Mouse (Mus musculus): ENCODE results near the gene Il31.
A peak's percentile ranks its signal among the peaks of the same experiment; 100 is the strongest.
"Not testable (repeated sequence)": the region's sequence is repeated elsewhere in the genome, so short reads cannot be mapped to it uniquely, and the experiment has no call there.

Gene Il31

DNA sequence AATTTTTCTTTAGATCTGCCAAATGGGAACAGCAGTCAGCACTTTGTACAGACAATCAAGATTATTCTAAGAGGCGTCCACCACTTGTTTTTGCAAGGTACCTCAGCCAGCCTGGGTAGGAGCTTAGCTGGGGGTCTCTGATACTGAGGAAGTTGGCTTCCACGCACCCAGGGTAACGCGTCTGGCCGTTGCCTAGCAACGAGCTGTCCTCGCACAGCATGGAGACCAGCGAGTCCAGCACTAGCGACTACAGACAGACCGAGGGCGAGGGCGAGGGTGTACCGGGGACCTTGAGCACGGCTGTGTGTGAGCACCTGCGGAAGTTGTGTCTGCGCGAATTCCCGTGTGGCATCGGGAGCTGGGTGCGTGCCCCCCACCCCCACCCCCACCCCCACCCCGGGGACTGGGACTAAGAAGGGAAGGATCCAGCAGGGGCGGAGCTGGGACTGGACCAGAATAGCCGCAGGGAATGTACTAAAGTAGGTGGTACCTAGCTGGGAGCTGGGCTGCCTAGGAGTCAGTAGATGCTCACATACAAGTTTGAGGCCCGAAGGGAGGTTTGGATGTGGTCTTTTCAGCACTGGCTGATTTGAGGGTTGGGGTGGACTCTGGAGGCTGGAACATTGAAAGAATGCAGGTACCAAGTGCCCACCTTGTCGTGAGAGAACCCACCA lies at the start of gene Il31, which contains the start of gene Lrrc43:
TSS of gene Il31 (minus strand) at position 378 of the 674 bp plus-strand sequence.
TSS of gene Lrrc43 (plus strand) at position 194 of the 674 bp plus-strand sequence.
- DNase-seq (ENCODE audit: inconsistent age in 2 of 2, low spot score in 1 of 2): no peak

DNA sequence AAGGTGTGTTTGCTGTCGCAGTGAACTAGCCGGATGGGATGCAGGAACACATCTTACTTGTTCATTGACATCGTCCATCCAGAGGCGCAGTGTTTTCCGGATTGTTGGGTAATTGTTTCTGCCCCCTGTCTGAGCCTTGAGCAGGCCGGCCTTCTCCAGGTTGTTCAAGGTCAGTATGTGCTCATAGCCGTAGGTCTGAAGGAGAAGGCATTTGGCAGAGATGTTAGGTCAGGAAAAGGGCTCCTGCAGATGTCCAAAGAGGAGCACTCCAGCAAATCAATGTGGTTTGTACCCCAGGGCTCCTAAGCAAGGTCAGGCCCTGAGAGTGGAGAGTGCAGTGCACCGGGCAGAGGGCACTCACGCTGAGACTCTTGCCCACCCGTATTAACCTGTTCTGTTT lies 44.5 kb upstream of the Il31 start:
- peak; percentile 63 to 81 for DNase-seq (ENCODE audit: inconsistent age in 2 of 2, low spot score in 1 of 2)

- peak; percentile 4 to 17 for DNase-seq (ENCODE audit: inconsistent age in 2 of 2, low spot score in 1 of 2)
These were observed 40.8 kb upstream of the Il31 start for GRCm38 (mm10) chr5:123530056-123530455.

DNA sequence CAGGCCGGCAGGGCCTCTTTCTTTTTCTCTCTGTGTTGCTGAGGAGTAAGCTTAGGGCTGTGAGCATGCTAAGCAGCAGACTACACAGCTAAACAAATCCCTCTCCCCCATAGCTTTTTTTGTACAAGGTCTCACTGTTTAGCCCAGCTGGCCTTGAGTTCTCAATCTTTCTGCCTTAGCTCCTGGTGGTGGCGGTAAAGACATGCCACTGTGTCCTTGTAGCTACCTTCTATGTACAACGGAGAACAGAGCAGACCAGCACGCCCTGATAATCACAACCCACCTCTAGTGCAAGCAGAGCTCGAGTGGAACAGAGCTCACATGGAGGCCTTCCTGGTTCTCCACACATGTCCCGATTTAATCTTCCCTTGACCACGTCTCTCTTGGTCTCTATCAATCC lies 39.4 kb upstream of the Il31 start:
- peak; percentile 48 to 75 for DNase-seq (ENCODE audit: inconsistent age in 2 of 2, low spot score in 1 of 2)

DNA sequence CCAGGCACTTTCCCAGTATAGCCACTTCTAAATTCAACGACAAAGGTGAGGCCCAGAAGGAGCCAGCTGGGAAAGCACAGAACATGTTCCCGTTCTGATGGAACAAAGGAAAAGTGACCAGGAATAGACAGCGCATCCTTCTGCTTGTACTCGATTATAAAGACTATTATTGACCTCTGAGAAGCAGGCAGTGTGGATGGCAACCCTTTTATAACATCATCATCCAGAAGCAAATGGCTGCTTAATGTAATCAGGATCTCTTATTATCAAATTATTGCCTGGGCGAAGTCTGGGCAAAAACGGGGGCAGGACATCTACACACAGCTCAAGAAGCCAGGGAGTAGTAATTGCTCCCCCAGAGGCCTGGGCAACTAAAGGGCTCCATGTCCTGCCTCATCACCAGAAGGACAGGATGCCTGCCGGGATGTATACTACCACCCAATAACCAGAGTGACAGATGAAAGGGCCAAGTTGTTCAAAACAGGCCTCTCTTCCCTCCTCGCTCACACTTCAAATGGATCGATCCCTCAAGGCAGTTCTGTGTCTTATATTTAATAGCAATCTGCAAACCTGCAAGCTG lies 36.7 kb upstream of the Il31 start:
- peak in 1 of 2 experiments; percentile 19 for DNase-seq (ENCODE audit: inconsistent age in 2 of 2, low spot score in 1 of 2)

DNA sequence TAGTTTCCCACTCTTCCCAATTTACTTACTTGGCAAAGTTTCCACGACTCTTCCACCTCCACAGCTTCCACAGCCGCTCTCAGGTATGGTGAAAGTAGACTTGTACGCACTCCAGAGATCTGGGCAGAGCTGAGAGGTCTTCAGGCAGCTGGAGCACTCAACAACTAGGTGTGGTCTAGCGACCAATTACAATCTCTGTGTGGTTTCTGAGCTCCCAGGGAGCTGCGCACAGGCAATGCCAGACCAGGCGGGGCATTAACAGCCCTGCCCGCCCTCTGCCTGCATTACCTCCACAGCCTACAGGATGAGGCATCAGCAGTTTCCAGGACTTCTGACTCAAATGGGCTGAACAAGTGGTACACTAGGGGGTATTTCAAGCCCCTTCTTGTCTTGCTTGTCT lies 36.0 kb upstream of the Il31 start, which contains the start of gene Gm49027:
TSS of gene Gm49027 (minus strand) at position 208 of the 400 bp plus-strand sequence.
- DNase-seq (ENCODE audit: inconsistent age in 2 of 2, low spot score in 1 of 2): peak in 1 of 2 experiments; percentile 34

DNA sequence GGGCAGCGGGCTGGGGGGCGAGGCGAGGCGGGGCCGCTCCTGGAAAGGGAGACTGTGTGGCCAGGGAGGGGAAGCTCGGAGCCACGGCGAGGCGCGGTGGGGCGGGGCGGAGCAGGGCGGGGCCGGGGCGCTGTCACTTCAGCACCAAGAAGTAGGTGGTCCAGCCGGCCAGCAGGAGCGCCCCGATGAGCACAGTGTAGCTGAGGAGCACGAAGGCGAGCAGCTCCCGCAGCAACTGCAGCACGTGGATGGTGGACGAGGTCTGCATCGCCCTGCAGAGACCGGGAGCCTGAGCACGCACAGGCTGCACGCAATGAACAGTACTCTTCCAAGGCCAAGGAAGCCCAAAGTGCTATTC lies 35.1 kb upstream of the Il31 start:
- no peak for DNase-seq (ENCODE audit: inconsistent age in 2 of 2, low spot score in 1 of 2)

DNA sequence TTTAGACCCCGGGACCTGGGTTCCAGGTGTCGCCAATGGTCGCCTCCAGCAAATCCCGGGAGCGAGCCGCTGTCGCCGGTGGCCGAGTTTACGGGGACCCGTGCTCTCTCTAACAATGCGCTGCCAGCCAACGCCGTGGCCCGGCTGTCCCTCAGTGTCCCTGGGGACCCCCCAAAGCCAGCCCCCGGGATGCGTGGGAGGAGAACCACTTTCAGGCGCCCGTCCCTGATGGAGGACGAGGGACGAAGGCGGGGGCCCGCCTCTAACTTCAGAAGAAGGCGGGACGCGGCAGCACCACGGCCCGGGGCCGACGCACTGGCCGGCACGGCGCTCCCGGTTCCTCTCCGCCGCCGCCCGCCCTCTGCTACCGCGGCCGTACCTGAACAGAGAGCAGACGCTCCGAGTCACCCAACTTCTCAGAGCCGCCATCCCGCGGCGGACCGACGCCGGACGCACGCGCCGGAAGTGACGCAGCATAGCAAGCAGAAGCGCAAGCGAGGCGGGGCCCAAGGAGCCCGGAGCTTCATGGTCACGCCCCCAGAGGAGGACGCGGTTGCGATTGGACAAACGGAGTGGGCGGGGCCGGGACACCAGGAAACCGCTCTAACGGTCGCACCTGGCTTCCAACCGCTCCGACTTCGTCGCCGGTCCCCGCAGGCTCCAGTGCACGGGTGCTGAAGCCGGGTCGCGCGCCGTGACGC lies 34.6 kb upstream of the Il31 start, which contains the start of gene Diablo:
TSS of gene Diablo (minus strand) at position 485 of the 701 bp plus-strand sequence.
- DNase-seq (ENCODE audit: inconsistent age in 2 of 2, low spot score in 1 of 2): peak; percentile 99 to 100

- no peak for DNase-seq (ENCODE audit: inconsistent age in 2 of 2, low spot score in 1 of 2)
These were observed 32.9 kb upstream of the Il31 start for GRCm38 (mm10) chr5:123522166-123522565.

- DNase-seq (ENCODE audit: inconsistent age in 2 of 2, low spot score in 1 of 2): no peak
These were observed 32.3 kb upstream of the Il31 start for GRCm38 (mm10) chr5:123521621-123522020.

DNA sequence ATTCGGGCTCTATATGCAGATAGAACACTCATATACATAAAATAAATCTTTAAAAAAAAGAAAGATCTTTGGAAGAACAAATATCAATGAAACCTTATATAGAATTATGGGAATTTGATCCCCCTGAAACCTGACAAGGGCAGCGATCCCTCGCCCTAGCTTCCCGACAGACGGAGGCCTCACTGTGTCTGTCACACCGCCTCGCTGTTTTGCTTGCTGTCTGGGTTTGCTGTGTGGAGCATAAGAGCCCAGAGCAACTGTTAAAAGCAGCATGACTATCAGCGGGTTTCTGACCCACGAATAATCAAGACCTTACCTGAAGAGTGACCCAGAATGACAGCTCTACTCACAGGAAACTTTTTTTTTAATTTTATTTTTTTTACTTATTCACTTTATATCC lies 31.4 kb upstream of the Il31 start:
- no peak for DNase-seq (ENCODE audit: inconsistent age in 2 of 2, low spot score in 1 of 2)

- no peak for DNase-seq (ENCODE audit: inconsistent age in 2 of 2, low spot score in 1 of 2)
These were observed 25.6 kb upstream of the Il31 start for GRCm38 (mm10) chr5:123514871-123515270.

DNA sequence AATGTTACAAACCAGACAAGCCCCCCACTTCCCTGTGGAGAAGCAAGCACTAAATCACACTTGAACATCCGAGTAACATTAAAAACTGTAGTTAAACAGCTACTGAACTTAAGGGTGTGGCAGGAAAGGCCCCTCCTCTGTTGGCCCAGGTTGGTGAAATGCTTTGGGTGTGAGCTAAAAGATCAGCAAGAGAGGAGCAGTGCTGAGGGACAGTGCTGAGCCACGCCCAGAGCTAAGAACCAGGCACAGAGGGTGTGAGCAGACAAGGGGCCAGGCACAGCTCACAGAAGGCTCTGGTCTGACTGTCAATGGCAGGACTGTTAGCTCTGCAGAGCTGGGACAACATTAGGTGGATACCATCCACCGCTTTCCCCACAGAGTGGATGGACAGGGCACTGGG lies 22.8 kb upstream of the Il31 start:
- DNase-seq (ENCODE audit: inconsistent age in 2 of 2, low spot score in 1 of 2): no peak

GRCm38 (mm10) chr5:123511426-123511825 lies 22.1 kb upstream of the Il31 start:
- DNase-seq (ENCODE audit: inconsistent age in 2 of 2, low spot score in 1 of 2): not testable (repeated sequence)

- no peak for DNase-seq (ENCODE audit: inconsistent age in 2 of 2, low spot score in 1 of 2)
These were observed 20.9 kb upstream of the Il31 start, which contains the start of gene B3gnt4 for GRCm38 (mm10) chr5:123510160-123510559. Gene B3gnt4 (plus strand): TSS chr5:123510460.

DNA sequence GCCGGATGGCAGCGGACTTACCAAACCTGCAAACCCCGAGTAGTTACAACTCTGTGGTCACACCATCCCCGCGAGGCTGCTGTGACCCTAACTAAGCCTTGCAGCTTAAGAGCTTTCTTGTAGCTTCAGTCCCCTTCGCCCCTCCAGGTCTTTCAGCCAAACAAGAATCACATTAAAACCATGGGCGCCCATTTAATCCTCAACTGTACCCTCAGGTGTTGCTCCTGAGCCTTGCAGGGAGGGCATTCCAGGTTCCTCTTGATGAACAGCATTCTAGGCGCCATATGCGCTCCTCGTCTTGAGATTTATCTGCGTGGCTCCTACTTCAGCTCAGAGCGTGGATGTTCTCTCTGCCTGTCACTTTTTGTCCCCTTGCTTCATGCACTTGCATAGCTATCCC lies 19.6 kb upstream of the Il31 start:
- peak in 1 of 2 experiments; percentile 46 for DNase-seq (ENCODE audit: inconsistent age in 2 of 2, low spot score in 1 of 2)

DNA sequence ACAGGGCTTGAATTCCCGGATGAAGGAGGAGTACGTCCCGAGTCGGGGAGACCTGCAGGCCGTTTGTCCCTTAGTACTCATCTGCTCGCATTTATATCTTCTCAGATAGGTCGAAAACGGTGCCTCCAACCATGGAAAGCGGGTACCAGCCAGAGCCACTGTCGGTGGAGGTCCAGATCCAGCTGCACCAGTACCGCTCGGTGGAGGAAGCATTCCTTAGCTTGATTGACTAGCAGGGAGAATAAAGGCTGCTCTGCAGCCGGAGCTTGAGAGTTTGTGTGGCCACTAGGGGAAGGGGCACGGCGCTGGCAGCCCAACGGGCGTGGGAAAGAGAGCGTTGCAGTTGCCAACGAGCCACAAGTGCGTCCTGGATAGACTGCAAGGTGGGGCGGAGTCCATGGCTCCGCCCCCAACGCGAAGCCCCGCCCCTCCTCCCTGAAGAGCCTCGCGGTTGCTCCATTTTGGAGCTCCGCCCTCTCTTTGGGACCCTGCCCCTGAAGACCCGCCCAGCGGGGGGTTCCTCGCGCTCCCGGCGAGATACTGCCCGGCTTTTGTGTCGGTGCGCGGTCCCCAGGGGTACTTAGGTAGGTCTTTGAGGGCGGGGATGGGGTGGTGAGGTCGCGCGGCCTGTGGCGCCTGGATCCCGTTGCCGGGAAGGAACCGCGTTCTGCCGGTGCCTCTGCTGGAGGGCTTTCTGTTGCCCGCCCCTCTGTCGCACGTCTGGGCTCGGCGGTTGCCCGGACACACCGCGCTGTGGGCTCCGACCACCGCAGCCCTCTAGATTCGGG lies 18.8 kb upstream of the Il31 start:
- peak; percentile 88 to 94 for DNase-seq (ENCODE audit: inconsistent age in 2 of 2, low spot score in 1 of 2)

DNA sequence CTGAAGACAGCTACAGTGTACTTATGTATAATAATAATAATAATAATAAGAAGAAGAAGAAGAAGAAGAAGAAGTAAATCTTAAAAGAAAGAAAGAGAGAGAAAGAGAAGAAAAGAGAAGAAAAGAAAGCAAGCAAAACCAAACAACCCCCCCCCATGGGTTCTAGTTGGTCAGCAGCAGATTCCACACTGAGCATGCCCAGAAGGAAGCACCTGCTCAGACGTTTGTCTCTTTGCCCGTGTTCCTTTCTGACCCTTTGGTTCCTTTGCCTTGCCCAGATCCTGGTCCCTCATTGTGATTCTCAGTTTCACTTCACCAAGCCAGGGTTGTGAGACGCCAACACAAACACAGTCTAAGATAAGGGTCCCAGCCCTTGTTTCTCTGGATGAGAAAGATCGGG lies 12.7 kb upstream of the Il31 start:
- no peak for DNase-seq (ENCODE audit: inconsistent age in 2 of 2, low spot score in 1 of 2)

GRCm38 (mm10) chr5:123499717-123500116 lies 10.4 kb upstream of the Il31 start:
- DNase-seq (ENCODE audit: inconsistent age in 2 of 2, low spot score in 1 of 2): peak; percentile 58 to 83

DNA sequence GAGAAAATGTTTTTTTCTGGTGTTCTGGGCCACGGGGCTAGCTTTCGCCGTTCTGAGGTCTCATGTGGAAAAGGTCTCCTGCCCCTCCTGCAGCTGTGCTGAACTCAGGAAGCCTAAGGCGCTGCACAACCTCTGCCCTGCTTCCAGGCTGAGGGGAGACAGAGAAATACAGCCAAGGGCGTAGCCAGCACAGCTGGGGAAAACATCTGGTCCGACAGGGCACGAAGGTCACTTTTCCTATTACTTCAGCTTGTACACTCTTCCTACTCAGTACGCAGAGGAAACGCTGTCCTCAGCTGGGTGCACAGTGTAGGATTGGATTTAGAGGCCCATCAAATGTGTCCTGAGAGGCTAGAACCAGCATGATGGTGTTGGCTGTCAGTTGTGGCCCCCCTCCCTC lies 646 bp upstream of the Il31 start:
- DNase-seq (ENCODE audit: inconsistent age in 2 of 2, low spot score in 1 of 2): no peak

Data from adrenal gland, adult (tissue).